Mouse (Mus musculus) lung, adult 2 months (tissue): ENCODE results near the gene Cit.

Source experiments
- CTCF ChIP-seq: fragments of 200-500 bp; IDR thresholded peaks from 2 replicates; pipeline ENCODE4 v1.5.1; 2011; ENCODE audit warnings: mild to moderate bottlenecking, low read length, control low read depth; ENCODE audit not compliant: insufficient read depth
- POLR2A ChIP-seq: fragments of 200-500 bp; IDR thresholded peaks from 2 replicates; pipeline ENCODE4 v1.6.1; 2011; ENCODE audit warnings: low read depth, mild to moderate bottlenecking, control low read depth, low read length, borderline replicate concordance; ENCODE audit errors: extremely low read depth

GRCm38 (mm10) chr5:115910491-115910890 is 65.4 kb downstream of the Cit start:
- TF ChIP-seq POLR2A, result no peak
- TF ChIP-seq CTCF, result no peak
